Mouse (Mus musculus): ENCODE measurements around the gene Miga2. TPM values are rescaled to one million over a fixed set of nuclear protein-coding genes. Genes with fewer than 3 reads are reported as not detected.

The Miga2 gene
- total and polyA plus RNA-seq, 3 experiments = 64.3 to 90.3 (median 74.2) TPM

GRCm38 (mm10) chr2:30377721-30378120, 13.7 kb downstream of the Miga2 start:
- Histone ChIP-seq H3K4me1 (ENCODE audit: control insufficient read depth, insufficient read depth, low read length) (peaks cover 5% of the 10 kb centered on the region), H3K27me3 (ENCODE audit: control insufficient read depth, insufficient read depth, low read length) (no peaks in the 10 kb centered on the region), H3K4me3 (no peak overlapping the region), H3K79me2 (replicated peaks; ENCODE audit: control insufficient read depth, insufficient read depth, low read length) (no peaks in the 10 kb centered on the region), H3K36me3 (ENCODE audit: control insufficient read depth, insufficient read depth, low read length) (no peaks in the 10 kb centered on the region), H3K9ac (ENCODE audit: low read depth, low read length) (no peak overlapping the region), H3K27ac (no peak overlapping the region)
- no peak for DNase-seq
- WGBS = 77% methylated on average over 5 of the region's 5 CpGs
- no peak for TF ChIP-seq EP300 (IDR thresholded peaks at IDR 0.05; ENCODE audit: insufficient read depth, low read depth, low read length)
- 0 out of 2 replicates have a peak, but pooled peaks have one; percentile 4 for TF ChIP-seq CTCF (IDR thresholded peaks at IDR 0.05)
- intact Hi-C loops (cut with DNase I) = no loop called here

DNA sequence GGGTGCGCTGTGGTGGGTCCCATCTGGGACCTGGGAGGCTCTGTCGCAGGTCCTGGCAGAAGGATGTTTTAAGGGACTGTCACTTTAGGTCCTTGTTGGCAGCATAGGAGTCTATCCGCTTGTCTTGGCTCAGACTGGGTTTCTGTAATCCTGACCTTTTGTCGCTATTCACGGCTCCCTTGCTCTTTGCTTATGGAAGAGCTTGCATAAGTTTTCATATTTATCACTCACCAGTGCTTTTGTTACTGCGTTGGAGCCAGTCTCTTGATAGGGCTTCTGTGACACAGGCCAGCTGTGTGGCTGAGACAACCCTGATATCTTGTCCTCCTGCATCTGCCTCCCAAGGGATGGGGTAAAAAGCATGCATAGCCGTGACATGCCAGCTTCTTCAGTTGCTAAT, 15.3 kb downstream of the Miga2 start:
- Histone ChIP-seq H3K27ac (no peak overlapping the region), H3K4me3 (no peak overlapping the region), H3K79me2 (replicated peaks; ENCODE audit: control insufficient read depth, insufficient read depth, low read length) (no peaks in the 10 kb centered on the region), H3K27me3 (ENCODE audit: control insufficient read depth, insufficient read depth, low read length) (no peaks in the 10 kb centered on the region), H3K36me3 (ENCODE audit: control insufficient read depth, insufficient read depth, low read length) (no peaks in the 10 kb centered on the region), H3K9ac (ENCODE audit: low read depth, low read length) (no peak overlapping the region), H3K4me1 (ENCODE audit: control insufficient read depth, insufficient read depth, low read length) (peaks cover 5% of the 10 kb centered on the region)
- intact Hi-C loops (cut with DNase I) = no loop called here
- no peak for DNase-seq
- no peak for TF ChIP-seq POLR2A (IDR thresholded peaks at IDR 0.05; ENCODE audit: insufficient read depth, low read depth, low read length)
- TF ChIP-seq CTCF (IDR thresholded peaks at IDR 0.05) = no peak
- no peak for TF ChIP-seq EP300 (IDR thresholded peaks at IDR 0.05; ENCODE audit: insufficient read depth, low read depth, low read length)
- 61% methylated on average over 7 of the region's 7 CpGs for WGBS

GRCm38 (mm10) chr2:30380564-30381376, 16.7 kb downstream of the Miga2 start:
- intact Hi-C loops (cut with DNase I) = no loop called here
- H3K79me2 ChIP-seq (replicated peaks; ENCODE audit: control insufficient read depth, insufficient read depth, low read length) = no peaks in the 10 kb centered on the region
- H3K27me3 ChIP-seq (ENCODE audit: control insufficient read depth, insufficient read depth, low read length) = no peaks in the 10 kb centered on the region
- H3K4me1 ChIP-seq (ENCODE audit: control insufficient read depth, insufficient read depth, low read length) = peaks cover 5% of the 10 kb centered on the region
- H3K36me3 ChIP-seq (ENCODE audit: control insufficient read depth, insufficient read depth, low read length) = no peaks in the 10 kb centered on the region
- peak overlapping the region; percentile 61 for H3K27ac ChIP-seq
- peak in 1 of 2 experiments; percentile 54 for DNase-seq
- H3K9ac ChIP-seq (ENCODE audit: low read depth, low read length) = no peak overlapping the region
- TF ChIP-seq EP300 (IDR thresholded peaks at IDR 0.05; ENCODE audit: insufficient read depth, low read depth, low read length) (no peak), CTCF (IDR thresholded peaks at IDR 0.05) (no peak), POLR2A (IDR thresholded peaks at IDR 0.05; ENCODE audit: insufficient read depth, low read depth, low read length) (no peak)
- H3K4me3 ChIP-seq = no peak overlapping the region
- WGBS = 62% methylated on average over 10 of the region's 10 CpGs

- H3K4me1 ChIP-seq (ENCODE audit: control insufficient read depth, insufficient read depth, low read length) = peaks cover 5% of the 10 kb centered on the region
- H3K79me2 ChIP-seq (replicated peaks; ENCODE audit: control insufficient read depth, insufficient read depth, low read length) = no peaks in the 10 kb centered on the region
- WGBS = 62% methylated on average over 4 of the region's 4 CpGs
- no peaks in the 10 kb centered on the region for H3K27me3 ChIP-seq (ENCODE audit: control insufficient read depth, insufficient read depth, low read length)
- no peak overlapping the region for H3K9ac ChIP-seq (ENCODE audit: low read depth, low read length)
- H3K4me3 ChIP-seq = no peak overlapping the region
- DNase-seq = peak; percentile 52 to 73
- intact Hi-C loops (cut with DNase I) = no loop called here
- peak overlapping the region; percentile 61 for H3K27ac ChIP-seq
- H3K36me3 ChIP-seq (ENCODE audit: control insufficient read depth, insufficient read depth, low read length) = no peaks in the 10 kb centered on the region
- TF ChIP-seq POLR2A (IDR thresholded peaks at IDR 0.05; ENCODE audit: insufficient read depth, low read depth, low read length) = no peak
These were observed 17.3 kb downstream of the Miga2 start for GRCm38 (mm10) chr2:30381377-30381725.

DNA sequence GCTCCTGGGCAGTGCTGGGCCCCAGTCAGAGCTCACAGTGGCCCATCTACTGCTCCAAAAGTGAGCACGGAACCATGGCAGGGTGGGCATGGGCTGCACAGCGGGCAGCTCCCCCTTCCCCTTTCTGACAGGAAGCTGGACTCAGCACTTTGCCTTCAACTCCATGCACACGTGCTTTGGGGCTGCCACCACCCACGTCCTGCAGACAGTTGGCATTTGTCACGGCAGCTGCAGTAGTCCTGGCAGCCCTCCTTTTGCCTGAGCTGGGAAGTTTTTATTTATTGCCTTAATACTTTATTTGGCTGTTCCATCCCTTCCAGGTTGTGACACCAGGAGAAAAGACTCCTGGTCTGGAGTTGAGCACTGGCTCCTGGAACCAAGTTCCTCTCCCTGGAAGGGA, 20.8 kb downstream of the Miga2 start:
- intact Hi-C loops (cut with DNase I) = no loop called here
- H3K27ac ChIP-seq = no peak overlapping the region
- no peaks in the 10 kb centered on the region for H3K36me3 ChIP-seq (ENCODE audit: control insufficient read depth, insufficient read depth, low read length)
- no peak for DNase-seq
- 64% methylated on average over 5 of the region's 5 CpGs for WGBS
- no peaks in the 10 kb centered on the region for H3K27me3 ChIP-seq (ENCODE audit: control insufficient read depth, insufficient read depth, low read length)
- TF ChIP-seq POLR2A (IDR thresholded peaks at IDR 0.05; ENCODE audit: insufficient read depth, low read depth, low read length) (0 out of 2 replicates have a peak, but pooled peaks have one; percentile 20), EP300 (IDR thresholded peaks at IDR 0.05; ENCODE audit: insufficient read depth, low read depth, low read length) (no peak)
- H3K4me1 ChIP-seq (ENCODE audit: control insufficient read depth, insufficient read depth, low read length) = peaks cover 5% of the 10 kb centered on the region
- H3K9ac ChIP-seq (ENCODE audit: low read depth, low read length) = no peak overlapping the region
- no peak overlapping the region for H3K4me3 ChIP-seq
- H3K79me2 ChIP-seq (replicated peaks; ENCODE audit: control insufficient read depth, insufficient read depth, low read length) = no peaks in the 10 kb centered on the region

- WGBS = 81% methylated on average over 4 of the region's 4 CpGs
- no peak for DNase-seq
- Histone ChIP-seq H3K9ac (ENCODE audit: low read depth, low read length) (no peak overlapping the region), H3K36me3 (ENCODE audit: control insufficient read depth, insufficient read depth, low read length) (no peaks in the 10 kb centered on the region), H3K4me1 (ENCODE audit: control insufficient read depth, insufficient read depth, low read length) (peaks cover 5% of the 10 kb centered on the region), H3K4me3 (no peak overlapping the region), H3K27me3 (ENCODE audit: control insufficient read depth, insufficient read depth, low read length) (no peaks in the 10 kb centered on the region), H3K79me2 (replicated peaks; ENCODE audit: control insufficient read depth, insufficient read depth, low read length) (no peaks in the 10 kb centered on the region), H3K27ac (no peak overlapping the region)
- intact Hi-C loops (cut with DNase I) = no loop called here
- no peak for TF ChIP-seq EP300 (IDR thresholded peaks at IDR 0.05; ENCODE audit: insufficient read depth, low read depth, low read length)
- no peak for TF ChIP-seq POLR2A (IDR thresholded peaks at IDR 0.05; ENCODE audit: insufficient read depth, low read depth, low read length)
- TF ChIP-seq CTCF (IDR thresholded peaks at IDR 0.05) = no peak
These were observed 21.6 kb downstream of the Miga2 start for GRCm38 (mm10) chr2:30385591-30385990.

All from heart, adult 2 months (tissue).